Mouse (Mus musculus) mature B cell (primary cell): ENCODE results near the gene Ap5s1.

ENCODE experiments used
- in situ Hi-C: fragments of 300-500 bp; cut with MboI; formaldehyde crosslinking; loops from 2 replicates; pipeline ENCODE4 v1.14.3; 2019

Ap5s1 gene

DNA sequence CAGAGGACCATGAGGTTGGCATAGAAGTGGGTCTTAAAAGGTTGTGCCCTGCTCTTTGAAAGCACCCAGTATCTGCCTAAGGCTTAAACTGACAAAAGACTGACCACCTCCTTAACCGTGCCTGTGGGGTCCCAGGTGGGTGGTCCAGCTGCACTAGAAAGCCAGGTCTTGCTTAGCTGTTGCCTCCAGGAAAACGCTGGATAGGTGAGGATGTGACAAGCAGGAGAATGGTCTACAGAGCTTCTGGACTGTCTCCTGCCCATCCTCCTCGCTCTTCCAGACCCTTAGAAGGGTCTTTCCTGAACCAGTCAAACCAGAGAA lies 19.3 kb upstream of the Ap5s1 start:
- in situ Hi-C loops, result no loop called here

DNA sequence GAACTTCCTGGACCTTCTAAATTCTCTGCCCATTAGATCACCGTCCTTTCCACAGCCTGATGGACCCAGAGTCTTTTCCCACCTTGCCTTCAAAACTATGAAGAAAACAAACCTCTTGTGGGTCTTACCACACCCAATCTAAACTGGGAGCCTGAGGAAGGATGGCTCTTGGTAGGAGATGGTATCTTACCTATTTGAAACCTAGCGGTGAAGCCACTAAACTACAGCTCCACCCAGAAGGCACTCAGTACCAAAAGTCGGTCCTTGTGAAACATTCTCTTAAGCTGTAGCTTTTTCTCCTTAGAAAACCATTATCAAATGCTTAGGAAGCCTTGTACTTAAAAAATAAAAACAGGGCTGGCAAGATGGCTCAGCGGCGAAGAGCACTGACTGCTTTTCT lies 18.6 kb upstream of the Ap5s1 start:
- in situ Hi-C loops, result no loop called here

DNA sequence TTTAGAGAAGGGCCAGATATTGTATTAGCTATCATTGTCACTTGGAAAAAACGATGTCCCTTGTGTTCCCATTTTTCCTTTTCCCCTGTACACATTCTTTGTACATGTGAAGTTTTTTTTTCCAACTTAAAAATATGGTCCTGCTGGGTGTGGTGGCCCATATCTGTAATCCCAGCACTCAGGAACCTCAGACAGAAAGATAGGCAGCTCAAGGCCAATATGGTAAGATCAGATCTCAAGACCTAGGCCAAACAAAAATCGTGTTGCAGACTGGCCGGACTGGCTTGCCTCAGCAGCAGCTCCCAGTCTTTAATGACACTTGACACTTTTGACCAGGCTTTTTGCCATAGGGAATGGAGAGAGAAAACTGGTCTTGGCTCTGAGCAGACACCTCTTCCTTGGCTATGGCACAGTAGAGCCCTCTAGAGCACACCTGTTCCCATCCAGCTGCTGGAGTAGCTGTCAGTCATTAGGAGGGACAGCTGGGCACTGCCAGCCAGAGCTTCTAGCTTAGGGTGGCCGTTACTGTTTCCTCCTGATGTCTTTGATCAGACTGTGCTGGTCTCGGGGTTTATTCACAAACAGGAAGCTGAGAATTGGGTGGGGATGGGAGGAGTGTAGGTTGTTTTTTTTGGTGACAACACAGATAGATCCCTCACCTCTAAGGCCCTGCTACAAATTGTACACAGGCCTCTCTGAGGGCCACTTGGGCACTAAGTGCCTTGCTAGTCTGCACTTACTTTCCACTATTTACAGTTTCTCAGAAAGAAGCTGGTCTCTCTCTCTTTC lies 17.2 kb upstream of the Ap5s1 start:
- in situ Hi-C loops, result no loop called here

- in situ Hi-C loops, result no loop called here
Measured at GRCm38 (mm10) chr2:131190344-131191004, 16.4 kb upstream of the Ap5s1 start.

- in situ Hi-C loops, result no loop called here
Measured at GRCm38 (mm10) chr2:131191005-131191390, 15.9 kb upstream of the Ap5s1 start.

GRCm38 (mm10) chr2:131196606-131197316 lies 10.1 kb upstream of the Ap5s1 start:
- in situ Hi-C loops, result no loop called here

GRCm38 (mm10) chr2:131200710-131201109 lies 6.2 kb upstream of the Ap5s1 start:
- in situ Hi-C loops, result no loop called here

DNA sequence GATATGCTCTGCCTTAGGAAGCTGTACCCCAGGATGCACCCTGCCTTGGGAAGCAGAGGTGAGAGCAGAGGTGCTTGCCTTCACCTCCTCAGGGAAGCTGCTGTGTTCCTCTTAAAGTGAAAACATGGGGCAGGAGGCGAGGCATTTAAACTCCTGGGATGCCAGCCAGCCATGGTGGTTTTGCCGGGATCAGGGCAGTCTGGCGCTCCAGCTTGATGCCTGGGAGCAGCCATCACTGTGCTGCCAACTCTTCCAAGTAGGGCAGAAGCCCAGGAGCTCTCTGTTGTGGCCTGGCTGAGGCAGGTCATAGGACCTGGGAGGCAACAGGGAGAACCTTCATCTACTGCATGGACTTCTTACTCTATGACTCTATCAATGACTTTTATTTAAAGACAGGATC lies 5.6 kb upstream of the Ap5s1 start:
- in situ Hi-C loops, result no loop called here

DNA sequence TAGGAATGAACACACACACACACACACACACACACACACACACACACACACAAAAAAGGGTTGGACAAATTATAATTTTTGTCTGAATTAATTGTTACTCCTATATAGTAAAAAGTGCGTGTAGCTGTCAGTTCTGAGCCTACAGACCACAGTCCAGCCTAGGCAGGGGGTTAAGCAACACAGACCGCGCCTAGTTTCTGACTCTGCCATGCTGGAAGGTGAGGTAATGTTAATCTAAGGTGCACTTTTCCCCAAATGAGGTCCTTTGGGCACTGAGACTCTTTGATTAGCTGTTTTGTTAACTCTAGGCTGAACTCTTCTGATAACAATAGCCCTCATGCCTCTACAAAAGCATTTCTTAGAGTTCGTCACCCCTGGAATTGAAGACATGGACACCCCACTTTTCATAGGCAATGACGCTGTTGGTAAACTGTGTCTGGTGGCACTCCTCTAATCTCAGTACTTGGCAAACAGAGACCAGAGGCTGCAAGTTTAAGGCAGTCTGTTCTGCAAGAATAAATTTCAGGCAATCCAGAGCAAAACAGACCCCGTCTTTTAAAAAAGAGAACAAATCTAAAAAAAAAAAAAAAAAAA lies 3.0 kb upstream of the Ap5s1 start:
- in situ Hi-C loops, result no loop called here

- in situ Hi-C loops, result no loop called here
Measured at GRCm38 (mm10) chr2:131204410-131204981, 2.4 kb upstream of the Ap5s1 start.

DNA sequence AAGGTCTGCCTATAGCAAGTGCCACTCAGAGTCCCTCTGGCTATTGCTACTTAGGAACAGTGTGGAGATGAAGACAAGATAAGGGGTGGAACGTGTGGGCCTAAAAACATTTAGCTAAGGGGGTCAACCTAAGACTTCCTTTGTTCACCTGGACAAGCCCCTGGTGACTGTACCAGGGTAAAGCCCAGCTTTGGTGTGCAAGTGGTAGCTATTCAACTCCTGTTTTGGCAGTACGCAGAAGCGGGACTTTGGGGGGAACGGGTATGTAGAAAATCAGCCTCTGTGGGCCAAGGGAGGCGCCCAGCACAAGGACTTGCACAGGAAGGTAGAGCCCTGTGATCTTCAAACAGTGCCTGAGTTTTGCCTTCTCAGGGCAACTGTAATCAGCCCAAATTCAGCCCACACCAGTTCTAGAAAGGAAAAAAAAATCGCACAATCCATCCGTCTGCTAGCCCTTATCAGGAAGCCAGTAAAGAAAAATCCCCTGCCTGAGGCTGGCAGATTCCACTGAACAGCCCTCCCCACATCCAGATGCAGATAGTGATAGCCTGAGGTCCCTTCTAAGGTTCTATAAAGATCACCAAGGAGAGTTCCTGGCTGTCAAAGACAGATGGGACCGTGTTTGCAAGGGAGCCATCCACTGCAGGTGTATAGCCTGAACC lies 1.2 kb upstream of the Ap5s1 start:
- in situ Hi-C loops, result no loop called here

DNA sequence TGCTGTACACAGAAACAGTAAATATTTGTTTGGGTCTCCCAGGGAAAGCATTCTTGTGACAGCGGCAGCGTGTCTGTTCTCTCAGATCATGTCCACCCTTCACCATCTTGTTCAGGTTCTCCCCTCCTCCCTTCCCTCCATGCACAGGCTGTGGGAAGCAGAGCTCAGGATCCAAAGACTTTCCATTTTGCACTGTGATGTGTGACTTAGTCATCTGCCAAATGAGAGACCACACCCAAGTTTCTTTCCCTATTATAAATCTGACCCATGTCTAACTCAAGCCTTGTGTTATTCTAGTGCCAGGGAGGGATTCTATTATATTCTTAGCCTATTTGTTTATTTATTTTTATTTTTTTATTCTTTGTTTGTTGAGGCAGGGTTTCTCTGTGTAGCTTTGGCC lies 1.5 kb downstream of the Ap5s1 start:
- in situ Hi-C loops, result no loop called here

- in situ Hi-C loops, result no loop called here
Measured at GRCm38 (mm10) chr2:131209125-131209795, 2.4 kb downstream of the Ap5s1 start.

GRCm38 (mm10) chr2:131209969-131210792 lies 3.3 kb downstream of the Ap5s1 start:
- in situ Hi-C loops, result no loop called here

DNA sequence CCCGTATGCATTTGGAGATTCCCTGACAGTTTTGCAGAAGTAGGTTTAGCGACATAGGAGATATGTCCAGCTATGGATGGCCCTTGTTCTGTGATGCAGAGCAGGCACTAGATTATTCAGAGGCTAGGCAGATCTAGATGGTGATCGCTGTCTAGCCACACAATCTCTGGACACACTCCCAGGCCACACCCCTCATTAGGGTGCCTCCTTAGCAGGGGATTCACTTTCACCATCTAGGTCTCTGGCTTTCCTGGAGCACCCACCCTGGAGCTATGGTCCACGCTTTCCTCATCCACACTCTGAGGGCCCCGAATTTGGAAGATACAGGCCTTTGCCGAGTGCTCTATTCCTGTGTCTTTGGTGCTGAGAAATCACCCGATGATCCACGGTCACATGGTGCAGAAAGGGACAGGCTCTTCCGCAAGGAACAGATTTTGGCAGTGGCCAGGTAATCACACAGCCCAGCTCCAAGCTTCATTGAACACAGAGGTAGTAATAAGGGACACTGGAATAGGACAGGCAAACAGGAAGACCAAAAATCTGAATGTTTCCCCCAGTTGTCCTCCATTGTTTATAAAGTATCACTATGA lies 4.2 kb downstream of the Ap5s1 start:
- in situ Hi-C loops, result no loop called here

GRCm38 (mm10) chr2:131213773-131214172 lies 6.9 kb downstream of the Ap5s1 start:
- in situ Hi-C loops, result no loop called here

- in situ Hi-C loops, result no loop called here
Measured at GRCm38 (mm10) chr2:131215941-131216858, 9.3 kb downstream of the Ap5s1 start.

DNA sequence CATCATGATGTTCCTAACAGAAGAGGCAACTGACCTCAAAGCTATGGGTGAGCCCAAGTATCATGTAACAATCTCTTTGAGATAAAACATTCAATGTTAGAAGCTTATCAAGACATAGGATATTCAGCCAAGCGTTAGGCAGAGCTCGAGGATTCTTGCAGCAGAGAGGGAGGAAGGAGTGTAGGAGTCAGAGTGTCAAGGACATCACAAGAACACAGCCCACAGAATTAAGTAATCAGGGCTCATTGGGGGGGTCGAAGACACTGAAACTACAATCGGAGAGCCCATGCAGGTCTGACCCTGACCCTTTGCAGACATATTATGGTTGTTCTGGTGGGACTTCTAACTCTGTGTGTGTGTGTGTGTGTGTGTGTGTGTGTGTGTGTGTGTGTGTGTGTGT lies 13.2 kb downstream of the Ap5s1 start:
- in situ Hi-C loops, result no loop called here
